Mouse (Mus musculus) embryonic stem cell, embryonic (primary cell): ENCODE results near the gene Plxna3.
"Not testable (repeated sequence)": the region's sequence is repeated elsewhere in the genome, so short reads cannot be mapped to it uniquely, and the experiment has no call there.

ENCODE experiments used
- CTCF ChIA-PET, 4 experiments: fragments of 300-600 bp in 2 of 4; fragments of 350-600 bp in 2 of 4; sonication (Branson Sonifier 250); formaldehyde crosslinking; loops; one replicate each; lab custom pipeline; 2022; ENCODE audit warnings: inconsistent platforms in 2 of 4; lab: Charles Lee
- POLR2A ChIA-PET, 4 experiments: fragments of 300-600 bp in 2 of 4; fragments of 350-600 bp in 2 of 4; sonication (Branson Sonifier 250); formaldehyde crosslinking; loops; one replicate each; lab custom pipeline; 2022; ENCODE audit warnings: antibody characterized with exemption in 4 of 4, inconsistent platforms in 1 of 4; lab: Charles Lee

The Plxna3 gene

GRCm38 (mm10) chrX:74330166-74330930 lies 1.5 kb downstream of the Plxna3 start:
- CTCF ChIA-PET = interaction anchor here in 1 of 4 experiments (1.3 kb wide), 1 partner anchor 10 kb away, joined by 4 read pairs; no protein-coding TSS in a partner anchor
- POLR2A ChIA-PET = interaction anchor here in 3 of 4 experiments (0.7 to 5.0 kb wide), 19 partner anchors 9 to 401 kb away, joined by 3 to 43 read pairs (median 4); partner anchors contain the start of genes Rpl10 (in 3 of the 3), Gdi1 (in 2 of the 3), Fam50a (in 1 of the 3) and Lage3 (in 1 of the 3)

- CTCF ChIA-PET = interaction anchor here in 1 of 4 experiments (0.6 to 1.0 kb wide), 2 partner anchors 21 to 104 kb away, joined by 3 to 6 read pairs; partner anchors contain the start of gene Flna
Measured at GRCm38 (mm10) chrX:74352645-74353466, 24.0 kb downstream of the Plxna3 start.

GRCm38 (mm10) chrX:74353467-74353770 lies 24.6 kb downstream of the Plxna3 start, which contains the start of gene Lage3:
Gene Lage3 (minus strand): TSS chrX:74353618.
- POLR2A ChIA-PET = interaction anchor here in 3 of 4 experiments (0.5 to 3.1 kb wide), 26 partner anchors 9 to 1365 kb away, joined by 3 to 24 read pairs (median 4); partner anchors contain the start of genes Rpl10 (in 3 of the 3), Plxna3 (in 2 of the 3), Slc10a3 (in 2 of the 3) and Ubl4a (in 2 of the 3)
- CTCF ChIA-PET = interaction anchor here in 1 of 4 experiments (0.6 to 1.0 kb wide), 2 partner anchors 20 to 104 kb away, joined by 3 to 6 read pairs; partner anchors contain the start of gene Flna

More at GRCm38 (mm10) chrX:74352645-74353466, 24.0 kb downstream of the Plxna3 start:
- POLR2A ChIA-PET = interaction anchor here in 3 of 4 experiments (0.5 to 3.1 kb wide), 28 partner anchors 9 to 1365 kb away, joined by 3 to 24 read pairs (median 4); partner anchors contain the start of genes Rpl10 (in 3 of the 3), Plxna3 (in 2 of the 3), Slc10a3 (in 2 of the 3) and Ubl4a (in 2 of the 3)

- POLR2A ChIA-PET = interaction anchor here in 1 of 4 experiments (0.7 kb wide), 1 partner anchor 16 kb away, joined by 3 read pairs; the partner anchor contains the start of genes Slc10a3 and Ubl4a
- CTCF ChIA-PET = not testable (repeated sequence)
Measured at GRCm38 (mm10) chrX:74357069-74357468, 28.2 kb downstream of the Plxna3 start.

GRCm38 (mm10) chrX:74359171-74359570 lies 30.3 kb downstream of the Plxna3 start:
- POLR2A ChIA-PET = interaction anchor here in 3 of 4 experiments (0.6 to 1.5 kb wide), 15 partner anchors 8 to 393 kb away, joined by 3 to 9 read pairs (median 4); partner anchors contain the start of genes Fam3a (in 2 of the 3), Ikbkg (in 2 of the 3), Rpl10 (in 2 of the 3) and Atp6ap1 (in 1 of the 3)
- CTCF ChIA-PET = interaction anchor here in 3 of 4 experiments (0.6 to 0.8 kb wide), 3 partner anchors 52 to 111 kb away, joined by 3 to 8 read pairs (median 3); no protein-coding TSS in a partner anchor

- ChIA-PET POLR2A (interaction anchor here (0.8 to 6.6 kb wide), 26 partner anchors 8 to 453 kb away, joined by 3 to 106 read pairs (median 4); partner anchors contain the start of genes Rpl10 (in 4 of the 4), Fam3a (in 2 of the 4), G6pdx (in 2 of the 4) and Gdi1 (in 2 of the 4)), CTCF (interaction anchor here in 2 of 4 experiments (1.2 to 2.0 kb wide), 5 partner anchors 10 to 344 kb away, joined by 3 to 9 read pairs (median 3); partner anchors contain the start of gene Irak1 (in 1 of the 2))
Measured at GRCm38 (mm10) chrX:74367512-74367911, 38.6 kb downstream of the Plxna3 start.

GRCm38 (mm10) chrX:74368209-74368909 lies 39.5 kb downstream of the Plxna3 start:
- ChIA-PET CTCF (interaction anchor here in 3 of 4 experiments (0.5 to 2.0 kb wide), 4 partner anchors 9 to 120 kb away, joined by 3 to 9 read pairs (median 4); no protein-coding TSS in a partner anchor), POLR2A (interaction anchor here (0.7 to 6.6 kb wide), 43 partner anchors 9 to 453 kb away, joined by 3 to 106 read pairs (median 4); partner anchors contain the start of genes Rpl10 (in 4 of the 4), Fam3a (in 3 of the 4), Ikbkg (in 3 of the 4) and G6pdx (in 2 of the 4))

- CTCF ChIA-PET = interaction anchor here (0.6 to 1.4 kb wide), 6 partner anchors 20 to 341 kb away, joined by 3 to 9 read pairs (median 4); partner anchors contain the start of genes Flna (in 1 of the 4) and Lage3 (in 1 of the 4)
- POLR2A ChIA-PET = interaction anchor here (0.6 to 6.6 kb wide), 55 partner anchors 10 to 657 kb away, joined by 3 to 106 read pairs (median 4); partner anchors contain the start of genes Emd (in 3 of the 4), G6pdx (in 3 of the 4), Rpl10 (in 3 of the 4) and Fam3a (in 2 of the 4)
Measured at GRCm38 (mm10) chrX:74372888-74373549, 44.2 kb downstream of the Plxna3 start, which contains the start of the genes Ubl4a and Slc10a3. Gene Ubl4a (minus strand): TSS chrX:74373218. Gene Slc10a3 (minus strand): TSS chrX:74373349.

- ChIA-PET POLR2A (interaction anchor here in 2 of 4 experiments (0.6 to 1.5 kb wide), 2 partner anchors 114 to 790 kb away, joined by 4 to 17 read pairs; partner anchors contain the start of gene Rpl10 (in 1 of the 2)), CTCF (interaction anchor here in 1 of 4 experiments (0.5 kb wide), 1 partner anchor 136 kb away, joined by 3 read pairs; no protein-coding TSS in a partner anchor)
Measured at GRCm38 (mm10) chrX:74384451-74384850, 55.6 kb downstream of the Plxna3 start.

GRCm38 (mm10) chrX:74388153-74388552 lies 59.3 kb downstream of the Plxna3 start:
- ChIA-PET POLR2A (interaction anchor here in 3 of 4 experiments (1.2 to 1.7 kb wide), 5 partner anchors 15 to 58 kb away, joined by 3 to 5 read pairs (median 3); partner anchors contain the start of genes Slc10a3 (in 2 of the 3), Ubl4a (in 2 of the 3) and G6pdx (in 1 of the 3)), CTCF (no interaction called here)

GRCm38 (mm10) chrX:74392535-74393443 lies 63.9 kb downstream of the Plxna3 start, which contains the start of the genes Fam3a and Ikbkg:
Gene Fam3a (minus strand): TSS chrX:74393272.
Gene Ikbkg (plus strand): TSS chrX:74393290.
- ChIA-PET POLR2A (interaction anchor here in 3 of 4 experiments (0.6 to 3.2 kb wide), 55 partner anchors 11 to 763 kb away, joined by 3 to 43 read pairs (median 5); partner anchors contain the start of genes Flna (in 3 of the 3), G6pdx (in 3 of the 3), Rpl10 (in 3 of the 3) and Fam50a (in 2 of the 3)), CTCF (interaction anchor here in 3 of 4 experiments (0.6 to 1.6 kb wide), 10 partner anchors 11 to 144 kb away, joined by 3 to 11 read pairs (median 3); partner anchors contain the start of genes Emd (in 1 of the 3), Flna (in 1 of the 3), G6pdx (in 1 of the 3) and Taz (in 1 of the 3))
